Mouse (Mus musculus): ENCODE measurements at regions not wholly inside any gene's neighbourhood (a gene's known extent, or its start where the extent isn't known, plus 50 kb on each side); places are given as distances from the start of the nearest gene placed in this dataset.

DNA sequence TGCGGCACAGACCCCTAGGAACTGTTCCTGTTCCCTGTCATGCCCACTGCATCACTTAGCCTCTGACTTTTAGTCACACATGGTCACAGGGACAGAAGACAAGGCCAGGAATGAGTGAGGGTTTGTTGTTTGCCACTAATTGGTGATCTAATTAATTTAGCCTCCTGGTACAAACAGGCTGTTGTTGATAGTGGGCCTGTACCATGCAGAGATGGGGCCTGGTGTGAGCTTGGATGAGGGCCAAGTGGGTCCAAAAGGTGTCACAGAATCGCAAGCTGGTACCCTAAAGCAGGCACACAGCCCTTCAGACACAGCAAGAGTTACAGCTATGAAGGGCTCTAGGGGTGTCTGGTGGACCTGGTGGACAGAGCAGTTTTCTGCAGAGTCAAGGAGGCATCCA, 421.2 kb upstream of the Mki67 start:
- DNase-seq, result no peak
- intact Hi-C loops (cut with DNase I), result no loop called here

DNA sequence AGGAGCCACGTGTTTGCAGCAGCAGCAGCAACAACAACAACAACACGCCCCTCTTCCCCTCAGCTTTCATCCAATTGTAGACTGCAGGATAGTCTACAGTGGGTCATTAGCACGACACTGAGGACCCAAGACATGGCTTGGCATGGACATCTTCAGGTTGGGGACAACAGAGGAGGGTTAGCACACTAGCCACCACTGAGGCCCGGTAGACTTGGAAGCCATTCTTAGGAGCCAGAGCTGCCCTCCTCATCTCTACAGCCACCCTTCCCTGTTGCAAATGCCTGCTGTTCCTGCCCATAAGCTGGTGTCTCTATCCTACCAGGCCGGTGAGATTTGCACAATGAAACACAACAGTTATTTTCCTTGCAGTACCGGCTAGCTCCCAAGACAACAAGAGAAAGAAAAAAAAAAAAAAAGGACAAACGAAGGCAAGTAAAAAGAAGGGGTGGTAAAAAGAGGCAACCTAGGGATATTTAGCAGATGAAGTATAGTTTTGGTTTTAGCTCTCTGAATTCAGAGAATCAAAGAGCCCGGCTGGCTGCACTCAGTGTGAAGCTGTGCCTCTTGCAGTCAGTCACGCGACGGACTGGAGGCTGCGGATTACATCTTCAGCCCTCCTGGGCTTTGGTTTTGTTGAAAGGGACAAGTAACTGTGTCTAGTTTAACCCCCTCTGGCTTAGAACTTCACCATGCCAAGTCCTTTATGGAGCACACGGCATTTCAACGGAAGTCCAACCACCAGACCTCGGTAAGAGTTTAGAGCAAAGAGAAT, 421.9 kb upstream of the Mki67 start:
- DNase-seq, result no peak
- intact Hi-C loops (cut with DNase I), result no loop called here

DNA sequence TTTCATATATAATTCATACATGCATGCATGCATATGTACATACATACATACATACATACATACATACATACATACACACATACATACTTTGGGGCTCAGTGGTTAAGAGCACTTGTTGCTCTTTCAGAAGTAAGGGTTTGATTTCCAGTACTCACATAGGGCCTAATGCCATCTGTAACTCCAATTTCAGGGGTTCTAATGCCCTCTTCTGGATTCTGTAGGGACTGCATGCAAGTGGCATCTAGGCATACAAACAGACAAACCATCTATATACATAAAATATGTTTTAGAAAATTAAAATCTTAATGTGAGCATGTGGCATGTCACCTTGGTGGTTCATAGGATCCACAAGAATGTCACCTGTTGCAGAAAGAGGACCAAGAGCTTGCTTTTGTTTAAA, 426.7 kb upstream of the Mki67 start:
- no peak for DNase-seq
- intact Hi-C loops (cut with DNase I), result no loop called here

DNA sequence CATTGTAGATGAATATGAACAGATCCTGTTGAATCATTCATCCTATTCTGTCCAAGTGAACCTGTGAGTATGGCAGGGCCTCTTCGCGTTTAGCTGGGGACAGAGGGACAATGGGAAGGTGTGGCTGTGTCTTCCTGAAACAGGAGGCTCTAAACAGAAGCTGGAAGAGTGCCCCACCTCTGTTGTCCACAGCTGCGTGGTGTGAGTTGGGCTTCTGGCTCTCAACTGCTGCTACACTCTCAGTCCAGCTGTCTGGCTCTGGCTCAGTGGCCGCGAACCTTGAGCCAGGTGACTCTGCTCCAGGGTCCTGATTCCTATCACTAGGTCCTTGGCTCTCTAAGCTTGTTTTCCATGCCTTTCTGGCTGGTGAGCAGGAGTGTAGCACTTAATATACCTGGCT, 434.0 kb upstream of the Mki67 start:
- intact Hi-C loops (cut with DNase I), result loop anchor here (5.0 to 10.0 kb wide), 5 partner anchors 88 to 1172 kb away; no protein-coding TSS in a partner anchor
- DNase-seq, result peak; percentile 35 to 42

DNA sequence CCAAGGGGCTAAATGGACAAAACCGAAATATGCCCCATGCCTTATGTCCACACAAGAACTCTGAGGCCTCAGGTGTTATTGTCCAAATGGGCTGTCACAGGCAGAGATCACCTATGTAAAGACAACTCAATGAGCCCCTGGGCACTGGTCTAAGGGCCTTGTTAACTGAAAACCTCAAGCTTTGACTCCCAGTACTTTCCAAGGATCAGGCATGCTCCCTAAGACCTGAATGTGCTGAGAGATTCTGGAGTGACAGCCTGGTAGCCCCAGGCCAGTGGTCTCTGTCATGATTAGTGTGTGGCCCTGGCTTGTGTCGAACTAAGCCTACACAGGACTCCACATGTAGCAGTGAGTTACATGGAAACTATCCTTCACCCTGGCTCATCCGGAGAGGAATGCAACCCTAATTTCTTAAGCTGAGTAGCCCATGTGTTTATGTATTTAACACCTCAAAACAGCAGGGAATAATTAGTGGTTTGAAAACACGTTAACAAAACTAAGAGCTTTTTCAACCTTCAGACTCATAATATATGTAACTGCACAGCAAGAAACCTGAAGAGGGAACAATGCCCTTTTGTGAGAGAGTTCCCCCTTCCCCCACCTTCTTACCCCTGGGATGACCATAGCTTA, 435.3 kb upstream of the Mki67 start:
- intact Hi-C loops (cut with DNase I), result loop anchor here (5.0 to 10.0 kb wide), 5 partner anchors 89 to 1171 kb away; no protein-coding TSS in a partner anchor
- DNase-seq, result no peak

DNA sequence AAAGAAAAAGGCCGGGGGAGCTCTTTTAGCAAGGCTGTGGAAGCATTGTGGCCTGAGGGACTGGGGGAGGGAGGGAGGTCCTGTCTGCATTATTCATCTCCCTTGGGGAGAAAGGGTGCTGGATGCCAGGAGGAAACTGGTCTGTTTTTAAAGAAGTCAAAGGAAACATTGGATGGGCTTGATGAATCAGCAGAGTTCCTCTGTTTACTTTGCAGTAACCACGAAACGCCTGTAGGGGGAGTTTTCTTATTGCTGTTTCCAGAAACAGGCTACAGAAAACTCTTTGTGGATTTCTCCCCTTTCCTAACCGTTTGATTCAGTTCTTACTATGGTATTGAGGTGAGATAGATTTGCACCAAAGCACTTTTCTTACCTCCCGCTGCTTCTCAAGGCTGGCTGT, 436.3 kb upstream of the Mki67 start:
- intact Hi-C loops (cut with DNase I), result loop anchor here (5.0 to 10.0 kb wide), 5 partner anchors 90 to 1170 kb away; no protein-coding TSS in a partner anchor
- DNase-seq, result peak; percentile 67 to 81

DNA sequence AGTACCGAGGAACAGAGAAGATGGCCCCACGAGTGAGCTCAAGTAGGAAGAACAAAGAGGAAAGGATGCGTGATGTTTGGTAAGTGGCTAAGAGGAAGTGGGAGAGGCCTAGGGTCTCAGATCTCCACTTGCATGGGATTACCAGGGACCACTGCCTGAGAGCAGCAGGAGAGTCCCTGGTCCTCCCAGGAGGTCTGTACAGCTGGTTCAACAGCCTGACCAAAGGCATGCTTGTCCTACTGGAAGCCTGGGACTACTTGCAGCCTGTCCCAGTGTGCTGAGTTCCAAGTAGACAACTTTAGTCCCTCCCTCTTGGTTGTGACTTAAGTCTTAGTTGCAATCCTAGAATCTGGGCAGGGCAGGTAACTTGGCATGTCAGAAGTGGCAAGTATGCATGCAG, 437.5 kb upstream of the Mki67 start:
- intact Hi-C loops (cut with DNase I), result loop anchor here (5.0 to 10.0 kb wide), 5 partner anchors 91 to 1169 kb away; no protein-coding TSS in a partner anchor
- no peak for DNase-seq

DNA sequence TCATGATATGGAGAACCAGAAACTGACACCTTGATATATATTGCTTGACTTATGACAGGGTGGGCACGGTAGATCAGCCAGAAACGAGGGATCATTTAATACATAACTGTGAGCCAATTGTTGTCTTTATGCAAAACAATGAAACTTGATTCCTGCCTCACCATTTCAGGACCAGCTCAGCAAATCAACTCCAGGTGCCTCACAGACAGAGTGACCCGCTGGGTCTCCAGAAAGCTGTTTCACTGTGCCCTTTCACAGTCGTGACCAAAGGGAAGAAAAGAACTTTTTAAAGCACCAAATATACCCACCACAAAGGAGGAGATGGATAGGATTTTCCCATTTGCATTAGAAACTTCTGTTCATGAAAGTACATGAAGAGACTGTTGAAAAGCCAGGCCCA, 443.0 kb upstream of the Mki67 start:
- intact Hi-C loops (cut with DNase I), result loop anchor here (10.0 kb wide), 1 partner anchor 136 kb away; no protein-coding TSS in a partner anchor

DNA sequence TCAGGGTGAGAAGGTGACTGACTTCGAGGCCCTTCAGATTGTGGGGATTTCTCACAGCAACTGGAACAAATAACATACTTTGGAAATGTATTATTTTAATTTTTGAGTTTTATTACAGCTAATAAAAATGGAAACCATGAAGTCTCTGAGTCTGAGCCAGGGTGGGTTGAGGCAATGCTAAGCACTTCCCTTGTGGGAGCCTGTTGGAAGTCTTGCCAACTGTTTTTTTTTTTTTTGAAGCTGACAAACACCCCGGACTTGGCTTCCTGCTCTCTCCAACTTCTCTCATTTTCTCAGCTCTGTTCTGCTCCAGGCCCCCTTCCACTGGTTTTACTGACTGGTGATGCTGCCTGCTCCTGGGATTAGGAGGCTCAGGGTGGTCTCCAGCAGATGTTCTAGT, 445.4 kb upstream of the Mki67 start:
- no peak for DNase-seq
- intact Hi-C loops (cut with DNase I), result no loop called here

More for the DNA sequence above, 443.0 kb upstream of the Mki67 start:
- no peak for DNase-seq

DNA sequence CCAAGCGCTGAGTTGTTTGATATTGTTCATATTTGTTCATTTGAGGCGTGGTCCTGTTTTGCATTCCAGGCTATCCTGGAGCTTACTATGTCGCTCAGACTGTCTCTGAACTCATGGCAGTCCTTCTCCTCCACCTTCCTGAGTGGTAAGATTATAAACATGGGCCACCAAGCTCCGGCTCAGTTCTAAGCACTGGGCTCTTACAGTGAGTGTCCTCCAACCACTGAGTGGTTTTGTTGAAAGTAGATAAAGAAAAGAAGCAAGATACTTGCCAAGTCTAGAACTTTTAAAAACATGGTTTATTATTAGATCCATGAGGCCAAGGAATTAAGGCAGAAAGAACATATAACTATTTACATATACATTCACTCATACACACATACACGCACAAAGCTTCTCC, 448.7 kb upstream of the Mki67 start:
- DNase-seq, result no peak
- intact Hi-C loops (cut with DNase I), result no loop called here

DNA sequence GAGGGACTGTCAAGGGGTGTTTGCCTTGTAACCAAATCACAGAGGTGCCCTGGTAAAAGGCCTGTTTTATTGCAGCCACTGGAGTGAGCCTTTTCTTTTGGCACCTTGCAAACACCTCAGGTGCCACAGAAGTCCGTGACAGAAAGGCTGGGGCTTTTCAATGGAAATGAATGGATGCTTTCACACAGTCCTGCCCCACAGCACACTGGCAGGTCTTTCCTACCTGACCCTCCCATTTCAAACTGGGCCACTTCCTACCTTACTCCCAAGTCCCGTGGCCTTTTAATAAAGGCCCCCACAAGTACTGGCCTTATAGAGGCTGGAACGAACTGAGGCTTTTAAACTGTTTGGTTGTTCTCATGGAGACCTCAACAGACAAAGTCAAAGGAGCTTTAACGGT, 453.1 kb upstream of the Mki67 start:
- intact Hi-C loops (cut with DNase I), result no loop called here
- no peak for DNase-seq

DNA sequence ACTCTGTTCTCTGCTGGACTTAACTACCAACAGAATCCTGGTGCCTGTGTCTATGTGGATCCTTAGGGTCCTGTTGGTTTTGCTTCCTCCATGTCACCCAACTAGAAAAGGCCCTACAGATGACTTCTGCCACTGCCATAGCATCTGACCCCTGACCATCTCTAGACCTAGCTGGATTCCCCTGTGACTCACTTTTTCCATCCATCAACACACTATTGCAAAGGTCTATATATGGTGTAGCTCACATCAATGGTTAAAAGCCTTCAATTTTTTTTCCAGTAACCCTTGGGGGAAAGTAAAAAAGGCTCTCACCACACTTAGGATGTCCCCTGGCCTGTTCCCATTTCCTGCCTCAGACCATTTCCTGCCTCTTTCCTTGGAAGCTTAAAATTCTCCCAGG, 460.2 kb upstream of the Mki67 start:
- intact Hi-C loops (cut with DNase I), result no loop called here
- DNase-seq, result no peak

DNA sequence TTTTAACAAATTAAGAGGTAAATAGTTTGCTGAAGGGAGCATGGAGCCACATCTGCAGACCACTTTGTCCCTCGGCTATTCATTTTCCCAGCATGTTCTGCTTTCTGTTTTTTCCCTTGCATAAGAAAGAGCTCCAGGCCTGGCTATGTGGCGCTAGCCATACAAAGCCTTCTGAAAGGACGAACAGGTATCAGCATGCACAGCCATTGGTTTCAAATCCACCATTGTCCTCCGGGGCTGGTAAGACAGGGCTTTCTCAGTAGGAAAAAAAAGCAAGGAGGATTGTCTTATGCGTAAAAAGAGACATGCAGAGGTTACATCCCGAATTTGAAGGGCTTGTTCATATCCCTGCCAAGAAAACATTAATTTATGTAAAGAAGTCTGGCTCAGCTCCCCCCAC, 464.8 kb upstream of the Mki67 start:
- intact Hi-C loops (cut with DNase I), result no loop called here
- DNase-seq, result no peak

DNA sequence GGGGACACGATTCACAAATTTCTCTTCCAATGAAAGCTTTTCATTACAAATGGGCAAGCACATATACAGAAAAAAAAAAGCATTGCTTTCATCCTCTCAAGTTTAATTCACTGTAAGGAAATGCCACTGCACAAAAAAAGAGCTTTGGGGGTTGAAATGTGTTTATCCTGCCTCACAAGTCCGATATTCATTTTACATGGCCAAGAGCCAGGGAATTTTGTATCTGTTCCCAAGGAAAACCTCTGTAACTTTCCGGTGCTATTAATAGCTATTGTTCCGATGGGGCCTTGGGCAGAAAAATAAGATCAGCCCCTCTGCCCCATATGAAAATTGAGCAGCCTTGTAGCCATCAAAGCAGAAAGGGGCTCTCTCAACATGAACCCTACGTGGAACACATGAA, 465.9 kb upstream of the Mki67 start:
- intact Hi-C loops (cut with DNase I), result no loop called here
- DNase-seq, result peak in 1 of 2 experiments; percentile 36

DNA sequence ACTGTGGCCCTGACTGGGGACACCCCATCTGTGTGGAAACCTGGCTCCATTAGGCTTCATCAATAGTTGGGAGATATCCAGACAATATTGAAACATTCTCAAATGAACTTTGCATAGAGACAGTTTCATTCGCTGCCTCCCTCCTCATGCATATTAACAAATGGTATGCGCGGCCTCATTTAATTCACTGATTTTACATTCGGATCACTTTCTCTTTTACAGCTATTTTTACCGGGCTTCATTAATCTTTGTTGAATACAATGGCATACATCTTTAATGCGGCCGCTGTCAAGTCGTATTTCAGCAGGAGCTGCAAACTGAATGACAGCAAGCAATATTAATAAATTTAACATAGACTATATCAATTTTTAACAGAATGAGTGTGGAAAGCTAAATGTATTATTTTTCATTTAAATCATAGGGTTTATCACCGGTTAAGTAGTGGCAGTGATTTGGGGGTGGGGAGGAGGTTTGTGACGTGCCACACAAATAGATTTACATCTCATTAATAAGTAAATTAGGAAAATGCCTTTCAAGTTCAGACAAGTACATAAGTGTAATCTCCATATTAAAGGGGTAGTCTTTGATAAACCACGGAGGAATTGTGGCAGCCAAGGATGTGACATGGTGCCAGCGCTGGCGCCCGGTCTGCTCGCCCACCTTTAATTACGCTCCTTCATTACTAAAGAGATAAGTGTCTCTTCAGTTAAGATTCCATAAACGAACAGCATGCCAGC, 480.4 kb upstream of the Mki67 start:
- DNase-seq, result no peak
- intact Hi-C loops (cut with DNase I), result no loop called here

DNA sequence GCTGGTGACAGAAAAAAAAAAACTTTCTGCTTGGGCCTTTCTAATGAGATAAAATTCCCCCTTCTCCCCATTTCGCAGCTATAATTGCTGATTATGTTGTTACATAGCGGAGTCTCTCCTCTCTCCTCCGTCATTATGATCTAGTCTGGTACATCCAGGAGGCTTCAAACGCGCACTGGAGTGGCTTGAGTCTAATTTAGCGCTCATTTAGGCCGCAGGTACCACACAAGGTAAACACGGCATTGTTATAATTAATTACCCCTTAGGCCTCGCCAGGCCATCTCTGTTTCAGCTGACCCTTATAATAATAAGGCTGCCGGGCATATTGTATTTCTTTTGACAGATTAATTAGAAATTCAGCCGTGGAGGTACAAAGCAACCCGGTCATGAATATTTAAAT, 492.7 kb upstream of the Mki67 start:
- intact Hi-C loops (cut with DNase I), result no loop called here
- no peak for DNase-seq

DNA sequence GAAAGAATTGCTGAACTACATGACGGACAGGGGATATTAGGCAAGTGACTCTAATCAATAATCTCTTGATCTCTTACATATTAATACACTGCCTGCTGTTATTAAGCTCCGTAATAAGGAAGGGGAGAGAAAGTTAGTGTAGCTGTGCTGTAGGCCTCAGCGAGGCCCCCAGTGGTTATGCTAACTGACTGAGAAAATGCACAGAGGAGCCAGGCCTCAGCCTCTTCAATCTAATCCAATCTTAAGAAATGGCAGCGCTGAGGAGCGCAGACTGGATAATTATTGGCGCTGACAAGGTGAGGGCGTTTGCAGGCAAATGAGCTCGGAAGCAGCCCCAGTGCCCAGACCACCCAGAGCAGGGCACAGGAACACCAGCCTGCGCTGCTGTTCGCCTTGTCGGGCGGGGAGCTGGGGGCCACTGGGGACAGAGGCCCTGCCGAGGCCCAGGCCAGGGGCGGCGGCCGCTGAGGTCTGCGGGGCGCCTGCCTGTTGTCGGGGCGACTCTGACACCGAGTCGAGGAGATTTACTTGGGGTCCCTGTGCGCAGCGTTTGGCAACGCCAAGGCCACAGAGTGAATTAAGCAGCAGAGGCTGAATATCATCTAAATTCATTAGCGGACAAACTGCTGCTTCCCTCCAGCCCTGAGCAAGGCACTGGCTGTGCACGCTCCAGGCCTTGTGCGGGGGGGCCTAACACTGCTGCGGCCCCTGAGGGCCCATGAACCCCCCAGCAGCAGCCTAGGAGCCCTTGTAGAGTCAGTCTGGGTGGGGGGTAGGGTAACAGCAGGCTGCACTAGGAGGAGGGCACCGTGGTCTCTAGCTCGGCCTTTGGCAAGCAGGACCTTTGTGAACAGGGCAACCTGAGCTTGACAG, 493.4 kb upstream of the Mki67 start:
- intact Hi-C loops (cut with DNase I), result no loop called here
- DNase-seq, result no peak

DNA sequence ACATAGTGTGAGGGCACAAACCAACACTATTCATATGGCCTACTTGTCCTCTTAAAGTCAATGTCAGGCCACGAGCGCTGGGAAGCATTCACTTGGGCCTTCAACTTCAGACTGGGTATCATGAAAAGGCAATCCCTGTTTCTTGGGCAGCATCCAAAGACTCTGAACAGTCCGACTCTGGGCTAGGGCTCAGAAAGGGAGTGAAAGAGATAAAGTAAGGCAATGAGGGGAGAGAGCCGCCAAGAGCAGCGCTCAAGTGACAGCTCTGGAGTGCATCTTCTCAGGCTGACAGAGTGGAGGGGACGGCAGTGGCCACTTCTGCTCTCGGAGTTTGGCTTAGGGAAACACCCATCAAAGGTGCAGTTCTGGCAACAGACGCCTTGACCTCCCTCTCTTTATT, 496.3 kb upstream of the Mki67 start:
- DNase-seq, result peak; percentile 44 to 60
- intact Hi-C loops (cut with DNase I), result no loop called here

DNA sequence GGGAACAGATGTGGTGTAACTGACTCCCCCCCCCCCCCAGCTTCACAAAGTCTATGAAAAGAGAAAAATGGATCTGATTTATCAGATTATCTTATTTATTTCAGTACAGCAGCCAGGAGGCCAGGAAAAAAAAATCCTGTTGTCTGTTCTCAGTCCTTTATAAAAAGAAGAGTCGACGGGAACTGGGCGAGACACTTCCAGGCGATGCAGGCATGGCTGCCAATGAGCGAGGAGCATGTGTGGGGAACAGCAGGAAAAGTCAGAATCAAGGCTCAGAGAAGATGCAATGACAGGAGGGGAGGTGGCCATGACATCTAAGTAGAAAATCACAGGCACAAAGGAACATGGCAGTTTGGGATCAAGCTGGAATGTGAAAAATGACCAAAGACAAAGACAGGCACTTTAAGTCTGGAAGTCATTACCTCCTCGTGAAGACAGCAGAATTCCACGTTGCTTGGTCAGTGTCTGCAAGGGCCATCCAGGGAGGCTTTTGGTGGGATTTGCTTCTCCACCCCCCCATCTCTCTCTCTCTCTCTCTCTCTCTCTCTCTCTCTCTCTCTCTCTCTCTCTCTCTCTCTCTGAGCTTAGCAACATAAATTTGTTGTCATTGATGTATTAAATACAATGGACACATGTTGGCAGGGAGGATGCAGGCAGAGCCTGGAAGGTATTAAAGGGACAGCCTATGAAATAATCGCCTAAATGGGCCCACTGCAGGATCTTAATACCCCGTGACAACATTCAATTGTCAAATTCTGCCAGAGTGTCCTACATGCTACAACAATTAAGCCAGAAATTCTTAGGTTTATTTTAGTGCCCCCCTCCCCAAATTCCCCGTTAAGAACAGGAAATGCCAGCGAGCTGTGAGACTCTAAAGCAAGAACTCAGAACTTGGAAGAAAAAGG, 497.1 kb upstream of the Mki67 start:
- intact Hi-C loops (cut with DNase I), result no loop called here
- no peak for DNase-seq

Data from heart, postnatal 14 days (tissue).